Mouse (Mus musculus) cerebellum, postnatal 14 days (tissue): ENCODE results near the gene Mep1a.
"Not testable (repeated sequence)": the region's sequence is repeated elsewhere in the genome, so short reads cannot be mapped to it uniquely, and the experiment has no call there.

Source experiments
- DNase-seq, 2 experiments: peaks; one replicate each; pipeline ENCODE4 v3.0.0; 2021; ENCODE audit warnings: mixed read lengths in 2 of 2

The Mep1a gene

DNA sequence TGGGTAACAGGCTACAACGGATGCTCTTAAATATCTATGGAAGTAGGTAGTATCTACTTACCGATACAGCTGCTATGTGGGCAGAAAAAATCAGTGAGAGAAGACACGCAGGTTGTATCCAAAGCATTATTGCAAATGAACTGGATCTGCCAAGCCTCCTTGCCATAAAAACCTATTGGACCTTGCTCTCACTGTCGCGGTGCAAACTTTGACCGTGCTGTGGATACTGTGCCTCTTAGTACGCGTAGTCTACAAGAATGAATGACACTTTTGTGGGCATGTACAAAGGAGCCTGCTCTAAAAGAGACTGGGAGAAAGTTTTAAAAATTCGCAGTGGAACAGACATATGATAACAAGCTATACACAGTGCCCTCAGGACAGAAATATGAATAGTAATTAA is at the start of gene Mep1a:
TSS of gene Mep1a (minus strand) at position 221 of the 400 bp plus-strand sequence.
- no peak for DNase-seq

DNA sequence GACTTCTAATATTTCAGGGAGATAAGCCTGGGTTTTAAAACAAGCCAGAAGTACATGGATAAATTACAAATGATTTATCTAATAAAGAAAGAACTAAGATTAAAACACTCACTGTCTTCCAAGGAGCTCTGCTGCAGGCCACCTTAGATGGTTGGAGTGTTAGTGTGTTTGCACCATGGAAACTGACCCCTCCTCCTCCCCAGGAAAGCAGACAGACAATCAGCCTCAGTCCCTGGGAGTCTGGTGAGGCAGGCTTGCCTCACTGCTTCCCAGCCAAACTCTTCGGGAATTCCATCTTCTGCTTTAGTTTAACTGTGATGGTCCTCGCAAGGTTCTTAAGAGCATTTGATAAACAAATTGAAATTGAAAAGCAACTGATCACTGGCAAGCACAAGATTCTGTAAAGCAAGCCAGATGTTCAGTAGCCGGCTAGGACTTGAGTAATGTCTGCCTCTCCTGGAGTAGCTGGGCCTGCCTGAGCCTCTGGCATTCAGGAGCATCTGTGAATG is 48.6 kb upstream of the Mep1a start:
- DNase-seq = no peak

DNA sequence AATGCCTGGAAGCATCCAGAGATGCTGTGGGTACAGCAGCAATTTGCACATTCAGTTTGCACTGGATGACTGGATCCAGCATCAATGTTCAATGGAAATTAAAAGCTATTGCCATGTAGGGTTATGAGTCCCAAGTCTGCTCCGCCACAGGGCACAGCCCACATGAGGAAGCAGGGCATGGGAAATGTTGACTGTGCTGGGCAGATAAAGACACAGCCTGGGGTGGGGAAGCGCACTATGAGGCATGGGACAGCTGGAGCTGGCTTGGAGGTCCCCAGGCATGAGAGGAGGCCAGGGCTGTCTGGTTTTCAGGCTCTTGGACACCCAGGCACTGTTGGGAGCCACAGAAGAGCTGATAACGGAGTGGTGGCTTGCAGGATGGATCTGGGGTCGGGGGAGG is 41.4 kb upstream of the Mep1a start:
- no peak for DNase-seq

DNA sequence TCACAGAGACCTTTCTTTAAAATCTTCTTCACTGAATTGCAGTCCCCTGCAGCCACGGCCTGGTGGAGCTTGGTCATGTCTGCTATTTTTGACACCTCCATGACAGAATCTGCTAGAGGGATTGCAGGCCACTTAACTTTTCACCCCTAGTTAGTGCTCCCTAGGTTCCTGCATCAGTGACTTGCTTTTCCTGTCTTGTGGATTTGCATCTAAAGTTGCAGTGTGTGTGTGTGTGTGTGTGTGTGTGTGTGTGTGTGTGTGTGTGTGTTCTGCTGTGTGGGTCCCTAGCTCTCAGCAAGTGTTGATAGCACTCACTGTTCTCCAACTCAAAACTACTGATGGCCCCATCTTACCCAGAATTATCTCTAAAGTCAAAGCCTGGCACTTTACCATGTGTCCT is 40.9 kb upstream of the Mep1a start, which contains the start of gene Ankrd66:
TSS of gene Ankrd66 (minus strand) at position 101 of the 400 bp plus-strand sequence.
- no peak for DNase-seq

DNA sequence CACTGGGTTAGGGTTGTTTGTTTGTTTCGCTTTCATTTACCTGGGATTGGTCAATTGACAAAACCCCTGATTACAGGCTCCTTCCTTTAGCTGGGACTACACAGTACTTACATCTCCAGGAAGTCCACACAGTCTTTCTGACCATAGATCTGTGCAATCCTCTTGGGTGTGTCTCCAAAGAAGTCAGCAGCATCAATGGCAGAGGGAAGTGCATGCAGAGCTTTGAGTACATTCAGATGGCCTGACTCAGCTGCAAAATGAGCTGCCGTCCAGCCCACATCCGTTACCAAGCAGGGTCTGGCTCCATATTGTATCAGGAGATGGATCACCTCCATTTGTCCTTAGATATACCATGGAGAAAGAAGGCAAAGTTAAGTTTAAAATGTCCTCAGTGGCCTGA is 36.2 kb upstream of the Mep1a start:
- no peak for DNase-seq

DNA sequence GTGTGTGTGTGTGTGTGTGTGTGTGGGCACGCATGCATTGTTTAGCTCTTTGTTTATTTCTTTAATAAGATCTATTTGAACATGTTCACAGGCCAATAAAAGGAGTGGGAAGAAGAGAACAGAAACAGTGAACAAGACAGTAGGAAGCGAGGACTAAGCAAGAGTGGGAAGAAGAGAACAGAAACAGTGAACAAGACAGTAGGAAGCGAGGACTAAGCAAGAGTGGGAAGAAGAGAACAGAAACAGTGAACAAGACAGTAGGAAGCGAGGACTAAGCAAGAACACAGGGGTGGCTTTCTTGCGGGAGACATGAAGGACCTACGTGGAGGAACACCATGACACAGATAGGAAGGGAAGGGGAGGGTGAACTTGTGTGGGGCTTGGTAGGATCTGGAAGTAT is 34.2 kb upstream of the Mep1a start:
- DNase-seq = not testable (repeated sequence)

DNA sequence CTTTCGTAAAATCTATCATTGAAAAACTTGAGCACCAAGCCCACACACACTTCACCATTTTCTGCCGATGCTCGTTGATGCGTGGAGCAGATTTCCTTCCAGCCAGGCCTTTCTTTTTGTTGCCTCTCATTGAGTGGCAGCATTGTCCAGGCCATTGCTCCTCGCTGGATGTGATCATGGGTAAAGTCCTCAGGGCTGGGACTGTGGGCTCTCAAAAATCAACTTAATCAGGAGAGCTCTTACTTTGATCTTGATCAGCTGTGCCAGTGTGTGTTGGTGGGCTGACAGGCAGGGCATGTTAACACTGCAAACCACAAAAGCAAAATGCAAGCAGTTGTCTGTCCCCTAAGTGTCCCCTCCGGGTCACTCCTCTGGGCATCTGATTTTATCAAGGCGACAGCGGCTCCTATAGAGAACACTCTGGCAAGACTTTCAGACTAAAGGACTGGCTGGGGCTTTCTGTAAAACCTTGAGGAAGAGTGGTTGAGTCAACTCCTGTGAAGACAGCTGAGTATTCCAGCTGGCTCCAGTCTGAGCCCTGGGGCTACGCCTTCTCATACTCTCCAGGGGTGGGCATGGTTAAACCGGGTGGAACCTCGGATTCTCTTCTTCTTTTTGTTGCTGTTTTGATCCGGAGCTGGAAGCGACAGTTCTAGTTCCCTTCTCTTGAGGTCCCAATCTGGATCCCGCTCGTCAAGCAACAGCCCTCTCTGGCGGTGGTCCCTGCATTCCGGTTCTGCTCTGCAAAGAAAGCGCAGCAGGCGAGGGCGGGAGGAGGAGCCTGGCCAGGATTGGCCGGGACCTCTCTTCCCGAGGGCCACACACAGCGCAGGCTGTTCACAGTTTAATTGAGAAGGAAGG is 32.0 kb upstream of the Mep1a start:
- DNase-seq = peak; percentile 51 to 57

DNA sequence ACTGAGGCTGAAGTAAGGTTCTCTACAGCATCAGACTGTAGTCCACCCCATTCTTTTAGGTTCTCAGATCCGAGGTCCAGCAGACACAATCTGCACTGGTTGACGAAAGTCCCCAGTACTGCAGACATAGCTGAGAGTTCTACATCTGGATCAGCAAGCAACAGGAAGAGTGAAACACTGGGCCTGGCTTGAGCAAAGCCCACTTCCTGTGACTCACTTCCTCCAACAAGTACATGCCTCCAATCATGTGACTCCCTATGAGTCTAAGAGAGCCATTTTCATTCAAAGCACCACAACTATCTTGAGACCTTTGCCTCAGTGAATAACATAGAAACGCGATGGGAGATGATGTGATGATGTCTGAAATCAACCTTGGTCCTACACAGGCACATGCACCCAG is 28.6 kb upstream of the Mep1a start:
- DNase-seq = no peak

DNA sequence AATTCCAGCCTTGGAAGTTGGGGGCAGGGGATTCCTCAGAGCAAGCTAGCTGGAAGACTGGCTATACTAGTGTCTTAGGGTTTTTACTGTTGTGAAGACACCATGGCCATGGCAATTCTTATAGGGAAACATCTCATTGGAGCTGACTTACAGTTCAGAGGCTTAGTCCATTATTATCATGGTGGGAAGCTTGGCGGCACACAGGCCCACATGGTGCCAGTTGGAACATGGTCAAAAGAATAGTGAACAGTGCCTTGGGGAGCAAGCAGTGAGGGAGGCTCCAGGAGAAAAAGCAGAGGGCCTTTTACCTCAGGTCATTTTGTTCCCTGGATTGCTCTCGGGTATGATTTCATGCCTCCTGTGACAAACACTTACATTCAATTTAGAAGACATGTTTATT is 27.9 kb upstream of the Mep1a start:
- peak; percentile 14 to 34 for DNase-seq

DNA sequence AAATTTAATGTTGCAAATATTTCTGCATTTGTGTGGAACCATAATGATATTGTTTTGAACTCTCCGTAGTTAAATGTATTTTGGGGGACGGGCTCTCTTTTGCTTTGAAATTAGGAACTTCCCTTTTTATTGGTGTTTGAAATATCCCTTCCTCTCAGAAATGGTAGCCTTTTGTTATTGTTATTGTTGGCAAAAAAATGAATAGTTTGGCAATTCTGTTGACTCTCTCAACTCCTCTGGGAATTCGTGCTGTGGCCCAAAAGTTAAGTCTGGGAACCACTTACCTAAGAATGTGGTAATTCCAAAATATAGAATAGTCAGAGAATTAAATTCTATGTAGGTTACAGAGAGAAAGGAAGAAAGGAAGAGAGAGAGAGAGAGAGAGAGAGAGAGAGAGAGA is 17.6 kb upstream of the Mep1a start:
- DNase-seq = no peak

DNA sequence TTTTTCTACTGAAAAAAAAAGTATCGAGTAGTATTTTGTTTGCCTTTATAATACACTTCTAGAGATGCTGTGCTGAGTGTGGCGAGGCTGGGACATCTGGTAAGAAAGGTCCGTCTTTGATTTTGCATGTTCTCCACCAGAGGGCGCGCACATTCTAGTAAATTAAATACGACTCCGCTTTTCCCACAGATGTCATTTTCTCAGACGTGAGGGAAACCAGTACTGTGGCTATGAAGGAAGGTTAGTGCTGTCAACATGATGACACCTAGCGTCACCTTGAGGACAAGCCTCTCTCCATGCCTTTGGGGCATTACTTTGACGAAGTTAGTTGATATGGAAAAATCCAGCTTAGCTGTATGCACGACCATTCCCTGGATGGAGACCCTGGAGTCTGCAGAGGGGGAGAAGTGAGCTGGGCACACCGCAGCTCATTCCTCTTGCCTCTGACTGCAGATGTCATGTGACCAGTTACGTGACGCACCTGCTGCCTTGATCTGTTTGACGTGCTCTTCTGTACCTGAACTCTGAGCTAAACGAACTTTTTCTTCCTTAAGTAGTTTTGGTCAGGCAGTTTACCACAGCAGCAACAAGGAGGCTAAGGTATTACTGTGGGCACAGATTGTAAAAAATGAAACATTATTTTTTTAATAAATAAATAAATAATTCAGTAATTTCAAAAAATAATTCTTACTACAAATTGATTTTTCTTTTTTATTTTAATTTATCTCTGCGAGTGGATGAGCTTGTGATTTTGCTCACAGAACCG is 16.2 kb upstream of the Mep1a start:
- DNase-seq = peak; percentile 81 to 88

DNA sequence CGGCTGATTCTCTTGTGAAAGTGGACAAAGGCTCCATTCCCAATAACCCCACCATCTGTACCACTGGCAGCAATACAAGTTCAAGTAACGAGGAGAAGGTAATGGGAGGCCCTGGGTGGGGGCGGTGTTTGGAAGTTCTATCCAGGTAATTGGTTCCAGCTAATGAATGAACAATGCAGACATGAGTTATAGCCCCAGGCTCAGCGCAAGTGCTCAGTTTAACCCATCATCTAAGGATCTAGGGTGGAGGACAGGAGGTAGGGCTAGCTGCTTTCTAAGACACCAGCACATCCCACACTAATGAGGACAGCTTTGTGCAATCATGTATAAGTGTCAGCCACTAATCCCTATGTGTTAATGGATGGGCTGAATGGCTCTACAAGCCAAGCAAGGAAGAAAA is 8.2 kb upstream of the Mep1a start:
- DNase-seq = peak in 1 of 2 experiments; percentile 5

DNA sequence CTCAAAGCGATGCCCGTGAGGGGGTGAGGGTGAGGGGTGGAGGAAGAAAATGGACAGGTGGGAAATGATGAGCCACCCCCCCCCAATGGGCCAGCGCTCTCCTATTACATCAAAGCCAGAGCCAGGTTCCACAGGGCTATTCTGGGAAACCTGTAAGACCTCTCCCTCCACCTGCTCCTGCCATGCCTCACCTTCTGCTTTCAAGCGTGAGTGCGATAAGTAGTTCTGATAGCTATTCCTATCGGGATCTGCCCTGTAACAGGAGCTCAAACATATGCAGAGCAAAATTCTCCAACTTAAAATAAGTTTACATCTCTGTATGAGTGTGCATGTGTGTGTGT is 2.0 kb upstream of the Mep1a start:
- DNase-seq = no peak

DNA sequence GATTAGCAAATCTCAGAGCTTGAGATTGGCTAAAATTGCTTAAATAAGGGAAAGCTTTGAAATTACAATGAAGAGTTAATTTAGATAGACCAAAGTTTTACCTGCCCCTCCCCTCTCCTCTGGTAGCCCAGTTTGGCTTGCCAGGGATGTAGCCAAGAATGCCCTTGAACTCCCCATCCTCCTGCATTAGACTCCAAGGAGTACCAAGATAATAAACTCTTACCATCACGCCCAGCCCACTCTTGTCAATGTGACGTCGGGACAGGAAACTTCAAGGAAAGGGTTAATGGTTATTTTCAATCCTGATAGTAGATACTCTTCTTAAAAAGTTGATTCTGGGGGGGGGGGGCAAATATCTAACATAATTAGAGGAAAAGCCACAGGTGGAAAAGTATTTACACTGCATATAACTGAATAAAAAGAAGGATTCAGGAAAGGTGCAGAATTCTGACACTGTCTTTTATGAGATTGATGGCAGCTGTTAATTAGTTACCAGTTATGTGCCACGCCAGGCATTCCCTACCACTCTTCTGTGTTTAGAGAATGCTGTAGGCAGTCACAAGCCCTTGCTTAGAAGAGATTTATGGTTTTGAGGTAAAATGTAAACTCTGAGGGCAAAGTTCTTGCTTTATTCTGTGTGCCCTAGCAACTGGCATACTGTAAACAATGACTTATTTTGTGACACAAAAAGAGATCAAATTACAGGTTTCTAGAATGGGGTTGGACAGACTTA is 1.4 kb upstream of the Mep1a start:
- DNase-seq = no peak

DNA sequence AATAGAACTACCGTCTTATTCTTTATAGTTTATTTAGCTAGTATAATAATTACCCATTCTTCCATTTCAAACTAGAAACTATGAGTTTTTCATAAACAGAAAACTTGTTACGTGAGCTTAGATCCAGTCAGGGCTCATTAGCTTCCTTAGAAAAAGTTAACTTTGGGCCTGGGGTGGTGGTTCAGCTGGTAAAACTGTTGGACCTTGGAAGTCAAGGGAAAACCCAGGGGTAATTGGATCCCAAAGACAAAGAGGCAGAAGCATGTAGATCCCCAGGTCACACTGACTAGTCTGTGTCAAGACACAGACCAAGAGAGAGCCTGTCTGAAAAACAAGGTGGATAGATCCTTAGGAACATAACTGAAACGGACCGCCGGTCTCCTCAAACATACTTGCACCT is 981 bp downstream of the Mep1a start:
- DNase-seq = no peak

DNA sequence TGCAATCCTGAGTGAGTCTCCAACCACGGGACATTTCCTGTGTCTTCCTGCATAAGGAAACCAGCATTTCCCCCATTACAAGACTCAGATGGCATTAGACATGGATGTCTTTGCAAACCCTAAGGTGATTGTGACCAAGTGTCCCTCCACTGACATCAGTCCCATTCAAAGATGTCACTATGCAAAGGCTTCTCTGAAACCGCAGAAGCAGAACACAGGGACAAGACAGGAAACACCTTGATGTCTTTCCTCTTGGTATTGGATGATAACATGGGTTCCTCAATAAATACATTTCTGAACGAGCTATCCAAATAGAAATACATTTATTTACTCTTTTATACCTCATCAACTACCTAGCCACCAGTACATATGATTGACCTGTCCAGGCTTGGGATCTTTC is 1.4 kb downstream of the Mep1a start:
- DNase-seq = no peak

DNA sequence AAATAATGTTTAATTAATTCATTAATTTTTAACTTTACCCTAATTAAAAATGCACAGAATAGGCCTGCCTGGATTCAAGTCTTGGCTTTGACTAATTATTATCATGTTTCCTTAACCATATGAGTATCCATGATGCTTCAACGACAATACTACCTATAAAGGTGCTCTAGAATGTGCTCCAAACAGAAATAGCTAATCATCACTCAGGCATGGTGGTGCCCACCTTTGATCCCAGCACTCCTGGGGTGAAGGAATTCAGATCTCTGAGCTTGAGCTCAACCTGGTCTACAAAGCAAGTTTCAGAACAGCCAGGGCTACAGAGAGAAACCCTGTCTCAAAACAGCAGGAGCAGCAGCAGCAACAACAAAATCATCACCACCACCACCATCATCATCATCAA is 2.1 kb downstream of the Mep1a start:
- DNase-seq = no peak

DNA sequence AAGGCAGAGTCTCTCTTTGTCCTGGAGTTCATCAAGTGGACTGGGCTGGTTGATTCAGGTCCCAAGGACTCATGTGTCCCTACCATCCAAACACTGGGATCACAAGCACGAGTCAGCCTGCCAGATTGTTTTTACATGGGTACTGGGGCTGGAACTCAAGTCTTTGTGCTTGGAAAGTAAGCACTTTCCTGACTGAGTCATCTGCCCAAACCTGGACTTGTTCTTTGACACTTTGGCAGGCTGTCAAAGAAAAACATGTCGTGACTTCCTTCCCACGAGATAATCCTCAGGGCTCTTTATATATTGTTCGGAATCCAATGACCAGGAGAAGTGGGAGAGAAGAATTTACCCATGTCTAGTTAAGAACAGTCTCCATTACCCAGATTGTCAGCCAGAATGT is 5.1 kb downstream of the Mep1a start:
- DNase-seq = no peak

DNA sequence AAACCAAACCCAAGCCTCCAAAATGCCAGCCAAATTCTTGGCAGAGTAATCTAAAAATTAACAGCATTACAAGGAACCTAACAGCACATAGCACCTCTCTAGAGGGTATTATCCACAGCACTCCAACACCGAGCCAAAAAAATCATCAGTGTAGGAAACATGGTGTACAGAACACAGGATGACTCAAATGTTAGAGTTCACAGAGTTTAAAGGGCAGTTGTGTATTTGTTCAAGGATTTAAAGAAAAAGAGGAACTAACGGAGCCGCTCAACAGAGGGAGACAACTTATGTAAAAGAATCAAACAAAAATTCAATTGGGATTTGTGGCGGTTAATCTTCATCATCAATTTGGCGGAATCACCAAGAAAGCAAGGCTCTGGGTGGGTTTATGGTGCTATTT is 7.1 kb downstream of the Mep1a start:
- DNase-seq = no peak

DNA sequence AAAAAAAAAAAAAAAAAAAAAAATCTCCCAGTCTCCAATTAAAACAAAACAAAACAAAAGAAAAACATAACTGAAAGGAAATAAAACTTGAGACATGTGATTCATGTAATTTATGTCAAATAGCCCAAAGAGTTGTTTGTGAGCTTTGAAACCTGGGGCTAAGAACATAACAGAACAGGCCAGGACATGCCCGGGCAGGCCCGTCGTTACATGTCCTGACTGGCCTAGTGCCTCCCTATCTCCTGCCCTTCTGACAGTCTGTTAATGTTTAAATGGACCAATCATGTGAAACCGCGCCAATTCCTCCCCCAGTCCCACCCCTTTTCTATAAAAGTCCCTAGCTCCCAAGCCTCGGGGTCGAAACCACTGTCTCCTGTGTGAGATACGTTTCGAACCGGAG is 12.2 kb downstream of the Mep1a start:
- not testable (repeated sequence) for DNase-seq

DNA sequence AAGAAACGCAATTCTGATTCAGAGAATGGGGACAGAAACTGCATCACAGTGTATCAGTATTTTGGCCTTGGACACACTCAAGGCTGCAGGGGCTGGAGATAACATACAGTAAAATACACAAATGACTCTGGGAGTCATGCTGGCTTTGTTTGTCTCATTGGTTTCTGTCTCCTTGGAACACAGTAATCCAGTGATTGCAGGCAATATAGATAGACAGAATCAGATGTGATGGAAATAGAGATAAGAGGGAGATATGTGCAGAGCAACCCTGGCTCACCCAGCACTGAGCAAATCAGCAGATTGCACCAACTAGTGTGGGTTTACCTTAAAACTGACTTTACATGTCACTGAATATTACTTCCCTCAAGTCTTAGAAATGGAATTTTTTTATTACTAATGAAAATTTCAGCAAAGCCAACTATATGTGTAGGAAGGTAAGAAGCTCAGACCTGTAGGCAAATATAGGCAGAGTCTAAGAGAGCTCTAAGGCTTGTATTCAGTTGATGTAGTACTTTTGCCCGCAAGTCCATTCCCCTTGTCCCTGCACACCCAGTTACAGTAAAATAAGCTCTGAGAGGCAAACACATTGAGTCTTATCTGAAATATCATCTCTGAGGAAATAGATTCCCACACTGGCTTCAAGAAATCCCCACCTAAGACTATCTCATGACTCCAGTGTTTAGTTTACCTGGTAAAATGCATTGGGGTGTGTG is 14.0 kb downstream of the Mep1a start:
- no peak for DNase-seq

DNA sequence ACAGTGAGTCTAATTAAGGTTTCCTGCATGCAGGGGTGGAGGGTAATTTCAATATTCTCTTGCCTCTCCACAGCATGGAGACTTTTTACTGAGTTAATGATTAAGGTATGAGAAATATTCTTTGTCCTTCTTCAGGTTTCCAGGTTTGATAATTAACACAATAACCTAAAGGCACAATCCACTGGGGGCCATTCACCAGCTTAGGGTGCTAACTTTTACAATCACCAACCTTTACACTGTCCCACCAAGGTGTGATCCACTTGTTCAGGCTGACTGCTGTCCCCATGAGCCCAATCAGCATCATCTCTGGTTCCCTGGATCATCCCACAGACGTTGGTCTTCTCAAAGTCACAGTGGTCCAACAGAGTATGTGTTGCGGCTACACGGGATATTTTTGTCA is 16.6 kb downstream of the Mep1a start:
- no peak for DNase-seq

DNA sequence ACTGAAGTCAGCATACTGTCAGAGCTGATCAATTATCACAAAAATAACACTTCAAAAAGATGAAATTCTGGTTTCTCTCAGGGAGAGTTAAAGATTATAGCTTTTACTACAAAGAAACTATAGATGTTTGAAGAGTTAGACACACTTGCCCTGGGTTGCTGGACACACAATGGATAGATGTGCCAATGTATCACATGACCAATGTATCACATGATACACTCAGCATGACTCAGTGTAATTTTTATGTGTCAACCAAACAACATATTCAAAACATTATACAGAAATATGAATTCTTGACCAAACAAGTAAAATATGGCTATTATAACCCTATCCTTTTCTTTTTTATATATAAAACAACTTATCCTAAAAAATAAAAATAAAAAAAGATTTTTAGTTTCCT is 25.0 kb downstream of the Mep1a start:
- no peak for DNase-seq
